Mouse (Mus musculus): ENCODE results near the gene Cyp4x1.

DNA sequence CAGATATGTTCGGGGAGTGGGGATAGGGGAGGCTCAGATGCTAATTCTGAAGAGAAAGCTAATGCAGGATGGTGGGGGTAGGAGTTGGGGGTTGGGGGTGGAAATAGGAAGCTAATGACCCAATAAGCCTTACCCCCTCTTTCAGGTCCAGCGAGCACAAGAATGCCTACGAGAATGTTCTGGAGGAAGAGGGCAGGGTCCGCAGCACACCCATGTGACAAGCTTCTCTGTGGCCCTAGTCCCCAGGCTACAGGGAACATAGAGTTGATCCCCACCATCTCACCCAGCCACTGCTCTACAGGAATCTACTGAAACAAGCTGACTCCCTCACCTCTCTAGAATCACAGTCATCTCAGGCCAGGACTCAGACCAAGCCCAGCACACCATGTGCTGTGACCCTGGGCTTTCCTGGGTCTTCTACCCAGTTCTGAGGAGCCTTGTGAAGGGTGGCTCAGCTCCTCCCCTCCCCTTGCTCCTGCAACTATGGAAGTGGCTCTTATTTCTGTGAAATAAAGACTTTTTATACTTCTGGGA lies 40.7 kb downstream of the Cyp4x1 start:
- no peak for TF ChIP-seq CTCF (conservative IDR thresholded peaks at IDR 0.05; ENCODE audit: insufficient read depth, insufficient read length, low read depth, low read length)
- TF ChIP-seq POLR2A (IDR thresholded peaks at IDR 0.05; ENCODE audit: low read depth, low read length), result no peak
